Mouse (Mus musculus) embryonic facial prominence, embryonic 14.5 days (tissue): ENCODE data around the gene Ccdc91. TPM values are rescaled to one million over a fixed set of nuclear protein-coding genes. Genes with fewer than 3 reads are reported as not detected.
A peak's percentile ranks its signal among the peaks of the same experiment; 100 is the strongest.

Source experiments
- ATAC-seq: fragments of 200-750 bp; cut with Nextera tagmentation; 2 replicates; pipeline ENCODE4 v1.8.0; 2017; ENCODE audit warnings: low read depth, moderate number of reproducible peaks, moderate TSS enrichment
- DNase-seq: peaks from one replicate; pipeline ENCODE4 v3.0.0-alpha.2; 2015; ENCODE audit warnings: low spot score
- H3K27ac ChIP-seq: fragments of 300-500 bp; sonication (generic); replicated peaks from 2 replicates; pipeline ENCODE4 v1.5.1; 2014; ENCODE audit warnings: low read depth, mild to moderate bottlenecking, low read length, moderate library complexity
- H3K27me3 ChIP-seq: fragments of 300-500 bp; sonication (generic); replicated peaks from 2 replicates; pipeline ENCODE4 v1.6.1; 2014; ENCODE audit warnings: low read length; ENCODE audit not compliant: control insufficient read depth, insufficient read depth
- H3K36me3 ChIP-seq: fragments of 300-500 bp; sonication (generic); 2 replicates; pipeline ENCODE4 v1.6.1; 2014; ENCODE audit warnings: low read length, mixed read lengths; ENCODE audit not compliant: control insufficient read depth, insufficient read depth
- H3K4me1 ChIP-seq: fragments of 300-500 bp; sonication (generic); 2 replicates; pipeline ENCODE4 v1.6.1; 2014; ENCODE audit warnings: antibody characterized with exemption, low read length; ENCODE audit not compliant: control insufficient read depth, insufficient read depth
- H3K4me2 ChIP-seq: fragments of 300-500 bp; sonication (generic); 2 replicates; pipeline ENCODE4 v1.6.1; 2014; ENCODE audit warnings: low read depth, mild to moderate bottlenecking, low read length, moderate library complexity, mixed read lengths
- H3K4me3 ChIP-seq: fragments of 300-500 bp; sonication (generic); 2 replicates; pipeline ENCODE4 v1.5.1; 2014; ENCODE audit warnings: low read depth, mild to moderate bottlenecking, low read length
- H3K9ac ChIP-seq: fragments of 300-500 bp; sonication (generic); 2 replicates; pipeline ENCODE4 v1.6.1; 2014; ENCODE audit warnings: low read depth, mild to moderate bottlenecking, low read length, moderate library complexity, mixed read lengths
- H3K9me3 ChIP-seq: fragments of 300-500 bp; sonication (generic); 2 replicates; pipeline ENCODE4 v1.6.1; 2016; ENCODE audit warnings: low read length; ENCODE audit not compliant: control insufficient read depth
- WGBS: fragments of 180-500 bp; shearing (Covaris S2); extraction: QIAGEN DNeasy Blood & Tissue Kit; methylation state at CpG from one replicate; pipeline ENCODE4 v1.1.7; 2014; 5-methylcytosine and 5-hydroxymethylcytosine counted together
- polyA plus RNA-seq: library from polyadenylated mRNA; unstranded; fragments of >200 nt; fragmentation: Nextera tagmentation; extraction: Ambion mirVana; gene quantifications from 2 replicates; pipeline ENCODE4 v1.2.1, GENCODE M21; 2014

Ccdc91 gene
- polyA plus RNA-seq, 1 experiment from 2014 or later, result 24.9 TPM

- no peak overlapping the region for H3K9ac ChIP-seq
- H3K4me1 ChIP-seq, result no peaks in the 10 kb centered on the region
- no peak for ATAC-seq
- 0 out of 2 replicates have a peak, but pooled peaks cover 4% of the 10 kb centered on the region for H3K36me3 ChIP-seq
- no peaks in the 10 kb centered on the region for H3K27me3 ChIP-seq
- no peak overlapping the region for H3K4me3 ChIP-seq
- H3K27ac ChIP-seq, result no peak overlapping the region
- no peak overlapping the region for H3K4me2 ChIP-seq
- 77% methylated on average over 7 of the region's 7 CpGs for WGBS
- DNase-seq, result no peak
- H3K9me3 ChIP-seq, result 0 out of 2 replicates have a peak, but pooled peaks cover 3% of the 10 kb centered on the region
Measured at GRCm38 (mm10) chr6:147539056-147539600, 63.5 kb downstream of the Ccdc91 start.

GRCm38 (mm10) chr6:147540942-147541341, 65.3 kb downstream of the Ccdc91 start:
- Histone ChIP-seq H3K4me2 (no peak overlapping the region), H3K9ac (no peak overlapping the region), H3K27ac (no peak overlapping the region), H3K27me3 (no peaks in the 10 kb centered on the region), H3K4me3 (no peak overlapping the region), H3K4me1 (no peaks in the 10 kb centered on the region), H3K36me3 (no peaks in the 10 kb centered on the region), H3K9me3 (0 out of 2 replicates have a peak, but pooled peaks cover 6% of the 10 kb centered on the region)
- WGBS, result 84% methylated on average over 6 of the region's 6 CpGs
- no peak for ATAC-seq
- DNase-seq, result peak; percentile 36

GRCm38 (mm10) chr6:147555591-147555990, 80.0 kb downstream of the Ccdc91 start:
- no peaks in the 10 kb centered on the region for H3K27me3 ChIP-seq
- 53% methylated on average over 6 of the region's 6 CpGs for WGBS
- no peak overlapping the region for H3K27ac ChIP-seq
- no peaks in the 10 kb centered on the region for H3K9me3 ChIP-seq
- H3K4me3 ChIP-seq, result no peak overlapping the region
- H3K9ac ChIP-seq, result no peak overlapping the region
- H3K4me1 ChIP-seq, result no peaks in the 10 kb centered on the region
- no peak overlapping the region for H3K4me2 ChIP-seq
- ATAC-seq (no peak), DNase-seq (no peak)
- no peaks in the 10 kb centered on the region for H3K36me3 ChIP-seq

- no peak overlapping the region for H3K4me2 ChIP-seq
- no peak for ATAC-seq
- H3K9me3 ChIP-seq, result no peaks in the 10 kb centered on the region
- no peak overlapping the region for H3K9ac ChIP-seq
- 74% methylated on average over 3 of the region's 3 CpGs for whole genome bisulfite sequencing
- no peaks in the 10 kb centered on the region for H3K27me3 ChIP-seq
- H3K4me1 ChIP-seq, result no peaks in the 10 kb centered on the region
- H3K4me3 ChIP-seq, result no peak overlapping the region
- DNase-seq, result no peak
- no peak overlapping the region for H3K27ac ChIP-seq
- H3K36me3 ChIP-seq, result no peaks in the 10 kb centered on the region
Measured at GRCm38 (mm10) chr6:147559316-147559715, 83.7 kb downstream of the Ccdc91 start.

- H3K4me2 ChIP-seq, result no peak overlapping the region
- no peaks in the 10 kb centered on the region for H3K9me3 ChIP-seq
- no peak overlapping the region for H3K27ac ChIP-seq
- no peak overlapping the region for H3K4me3 ChIP-seq
- H3K36me3 ChIP-seq, result no peaks in the 10 kb centered on the region
- no peak for ATAC-seq
- no peaks in the 10 kb centered on the region for H3K4me1 ChIP-seq
- no peak for DNase-seq
- no peaks in the 10 kb centered on the region for H3K27me3 ChIP-seq
- H3K9ac ChIP-seq, result no peak overlapping the region
Measured at GRCm38 (mm10) chr6:147560436-147560835, 84.8 kb downstream of the Ccdc91 start.

GRCm38 (mm10) chr6:147569246-147569645, 93.6 kb downstream of the Ccdc91 start:
- H3K27me3 ChIP-seq, result no peaks in the 10 kb centered on the region

GRCm38 (mm10) chr6:147573137-147573536, 97.5 kb downstream of the Ccdc91 start:
- Histone ChIP-seq H3K9ac (no peak overlapping the region), H3K4me1 (peaks cover 11% of the 10 kb centered on the region), H3K27ac (no peak overlapping the region), H3K4me3 (no peak overlapping the region), H3K27me3 (no peaks in the 10 kb centered on the region), H3K36me3 (no peaks in the 10 kb centered on the region), H3K4me2 (no peak overlapping the region), H3K9me3 (no peaks in the 10 kb centered on the region)
- ATAC-seq (no peak), DNase-seq (no peak)
- 30% methylated on average over 4 of the region's 4 CpGs for WGBS

More at GRCm38 (mm10) chr6:147569246-147569645, 93.6 kb downstream of the Ccdc91 start:
- H3K36me3 ChIP-seq, result no peaks in the 10 kb centered on the region
- no peaks in the 10 kb centered on the region for H3K4me1 ChIP-seq
- ATAC-seq, result no peak
- no peak overlapping the region for H3K4me3 ChIP-seq
- no peak for DNase-seq
- 95% methylated on average over 5 of the region's 5 CpGs for WGBS
- no peak overlapping the region for H3K4me2 ChIP-seq
- no peaks in the 10 kb centered on the region for H3K9me3 ChIP-seq
- H3K27ac ChIP-seq, result no peak overlapping the region
- no peak overlapping the region for H3K9ac ChIP-seq

GRCm38 (mm10) chr6:147574454-147575182, 99.0 kb downstream of the Ccdc91 start:
- Histone ChIP-seq H3K27ac (peak overlapping the region; percentile 80), H3K27me3 (no peaks in the 10 kb centered on the region), H3K4me3 (no peak overlapping the region), H3K9me3 (no peaks in the 10 kb centered on the region), H3K4me2 (peak overlapping the region; percentile 24; the same call in 1 of the 2 replicates), H3K36me3 (no peaks in the 10 kb centered on the region), H3K4me1 (peaks cover 11% of the 10 kb centered on the region), H3K9ac (no peak overlapping the region)
- DNase-seq, result peak; percentile 75
- WGBS, result 43% methylated on average over 5 of the region's 5 CpGs
- ATAC-seq, result peak; percentile 84
